Mouse (Mus musculus): ENCODE results near the gene Usp6nl.

The Usp6nl gene

DNA sequence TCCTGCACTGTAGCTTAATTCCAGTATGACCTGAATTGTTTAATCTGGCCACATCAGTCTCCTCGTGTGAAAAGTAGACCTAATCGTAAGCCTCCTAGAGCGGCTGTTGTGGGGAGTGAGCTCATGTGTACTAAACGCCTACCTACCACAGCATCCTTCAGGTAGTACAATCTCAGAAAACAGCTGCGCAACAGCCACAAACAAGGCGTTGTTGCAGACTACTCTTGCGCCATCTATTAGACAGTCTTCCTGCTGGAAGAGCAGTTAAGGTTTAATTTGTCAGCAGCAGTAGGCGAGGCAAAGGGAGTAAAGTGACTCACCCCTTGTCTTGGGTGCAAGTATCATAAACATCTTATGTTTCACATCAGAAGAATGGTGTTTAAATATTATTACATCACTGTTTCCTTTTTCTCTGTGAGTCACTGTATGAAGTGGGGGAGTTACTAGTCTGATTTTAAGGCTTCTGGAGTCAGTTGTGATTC, 57.3 kb downstream of the Usp6nl start:
- no peak for TF ChIP-seq GATA4 (IDR thresholded peaks at IDR 0.05; ENCODE audit: insufficient replicate concordance, low read length)

DNA sequence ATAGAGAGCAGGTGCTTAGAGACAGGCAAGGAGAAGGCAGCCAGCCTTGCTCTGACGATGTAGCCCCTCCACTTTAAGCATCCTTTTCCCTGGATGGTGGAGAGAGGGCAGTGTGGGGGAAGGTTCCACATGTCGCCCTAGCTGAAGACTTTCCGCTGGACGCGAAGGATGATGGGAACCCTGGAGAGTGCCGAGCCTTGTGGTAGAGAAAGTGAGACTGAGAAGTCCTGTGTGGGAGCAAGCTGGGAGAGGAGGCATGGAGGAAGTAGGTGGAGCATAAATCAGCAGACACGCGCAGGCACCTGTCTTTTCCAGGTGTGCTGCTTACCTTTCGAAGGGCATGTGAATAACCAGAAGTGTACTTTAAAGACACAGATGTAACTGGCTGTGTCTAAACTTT, 57.9 kb downstream of the Usp6nl start:
- no peak for TF ChIP-seq GATA4 (IDR thresholded peaks at IDR 0.05; ENCODE audit: insufficient replicate concordance, low read length)

DNA sequence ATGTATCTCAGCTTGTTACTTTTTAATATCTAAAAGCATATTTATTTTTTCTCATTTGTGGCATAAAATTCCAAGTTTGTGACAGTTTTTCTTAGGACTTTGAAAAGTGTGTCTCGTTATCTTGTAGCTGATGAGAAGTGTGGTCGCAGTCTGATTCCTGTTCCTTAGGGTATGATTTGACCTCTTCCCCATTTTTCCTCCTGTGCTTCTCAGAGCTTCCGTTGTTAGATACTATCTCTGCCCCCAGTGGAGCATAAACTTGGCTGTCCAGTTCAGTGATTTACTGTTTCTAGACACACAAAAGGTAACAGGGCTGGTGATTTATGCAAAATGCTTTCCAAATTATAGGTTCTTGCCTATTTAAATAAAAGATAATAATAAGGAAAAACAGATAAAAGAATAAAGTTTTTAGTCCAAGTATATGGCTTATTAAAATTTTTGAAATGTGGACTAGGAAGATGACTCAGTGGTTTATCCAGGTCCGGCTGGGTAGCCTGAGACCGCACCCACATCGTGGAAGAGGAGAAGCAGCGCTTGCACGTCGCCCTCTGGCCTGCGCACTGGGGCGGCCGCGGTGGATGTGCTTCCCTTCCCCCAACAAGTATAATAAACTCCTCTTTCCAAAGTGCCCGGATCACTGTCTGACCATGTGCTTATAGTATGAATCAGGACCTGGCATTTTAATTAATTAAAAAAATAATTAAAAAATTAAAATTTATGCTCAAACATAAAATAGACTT, 62.1 kb downstream of the Usp6nl start:
- TF ChIP-seq GATA4 (IDR thresholded peaks at IDR 0.05; ENCODE audit: insufficient replicate concordance, low read length) = no peak

GRCm38 (mm10) chr2:6389162-6389561, 66.7 kb downstream of the Usp6nl start:
- TF ChIP-seq GATA4 (IDR thresholded peaks at IDR 0.05; ENCODE audit: insufficient replicate concordance, low read length) = no peak

DNA sequence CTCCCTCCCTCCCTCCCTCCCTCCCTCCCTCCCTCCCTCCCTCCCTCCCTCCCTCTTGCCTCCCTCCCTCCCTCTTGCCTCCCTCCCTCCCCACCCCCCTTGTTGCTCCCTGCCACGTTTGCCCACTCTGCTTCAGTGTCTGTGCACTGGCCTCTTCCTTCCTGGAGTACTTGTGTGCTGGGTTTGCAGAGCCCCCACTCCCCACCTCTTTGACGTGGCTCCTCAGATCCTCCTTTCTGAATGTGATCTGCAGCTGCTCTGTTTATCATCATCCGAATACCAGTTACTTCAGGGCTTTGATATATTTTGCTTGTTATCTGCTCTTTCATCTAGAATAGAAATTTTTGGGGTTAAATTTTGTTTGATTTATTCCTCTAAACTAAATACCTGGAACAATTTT, 68.8 kb downstream of the Usp6nl start:
- no peak for TF ChIP-seq GATA4 (IDR thresholded peaks at IDR 0.05; ENCODE audit: insufficient replicate concordance, low read length)

- TF ChIP-seq GATA4 (IDR thresholded peaks at IDR 0.05; ENCODE audit: insufficient replicate concordance, low read length) = no peak
Measured at GRCm38 (mm10) chr2:6391940-6392339, 69.5 kb downstream of the Usp6nl start.

GRCm38 (mm10) chr2:6395851-6396625, 73.6 kb downstream of the Usp6nl start:
- TF ChIP-seq GATA4 (IDR thresholded peaks at IDR 0.05; ENCODE audit: insufficient replicate concordance, low read length) = no peak

DNA sequence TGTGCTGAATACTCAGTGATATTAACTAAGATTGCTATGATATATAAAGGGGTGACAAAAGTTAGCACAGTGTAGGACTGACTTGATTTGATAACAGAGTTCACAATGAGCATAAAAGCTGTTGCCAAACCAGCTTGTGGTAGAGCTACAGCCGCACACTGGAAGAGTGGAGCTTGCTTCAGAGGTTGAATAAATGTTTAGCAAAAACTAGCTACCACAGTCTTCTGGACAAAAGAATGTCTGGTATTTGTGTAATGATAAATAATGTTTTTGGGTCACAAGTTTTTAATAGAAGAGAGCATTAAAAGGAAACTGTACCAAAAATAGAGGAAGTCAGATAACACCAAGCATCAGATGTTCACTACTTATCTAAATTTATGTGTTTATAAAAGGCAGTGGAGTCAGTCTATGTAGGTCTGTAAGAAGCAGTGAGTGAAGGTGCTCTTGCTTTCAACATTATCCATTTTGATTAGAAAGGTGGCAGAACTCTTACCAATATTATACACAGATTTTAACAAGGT, 74.2 kb downstream of the Usp6nl start:
- TF ChIP-seq GATA4 (IDR thresholded peaks at IDR 0.05; ENCODE audit: insufficient replicate concordance, low read length) = no peak

DNA sequence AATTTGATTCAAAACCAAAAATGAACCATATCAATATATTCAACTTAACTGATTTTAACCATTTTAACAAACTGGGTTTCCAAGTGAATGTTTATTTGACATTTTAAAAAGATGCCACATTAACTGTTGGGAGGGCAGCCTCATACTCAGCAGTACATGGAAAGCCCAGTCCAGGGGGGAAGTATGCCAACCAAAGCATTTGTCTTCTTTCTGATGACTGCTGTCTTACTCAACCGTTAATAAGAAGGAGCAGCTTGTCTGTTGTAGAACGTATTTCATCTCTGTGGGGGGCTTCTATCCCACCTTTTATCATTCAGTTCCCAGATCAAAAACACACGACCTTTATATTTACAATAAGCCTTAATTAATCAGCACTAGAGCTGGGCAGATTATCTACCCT, 74.7 kb downstream of the Usp6nl start:
- TF ChIP-seq GATA4 (IDR thresholded peaks at IDR 0.05; ENCODE audit: insufficient replicate concordance, low read length) = no peak

DNA sequence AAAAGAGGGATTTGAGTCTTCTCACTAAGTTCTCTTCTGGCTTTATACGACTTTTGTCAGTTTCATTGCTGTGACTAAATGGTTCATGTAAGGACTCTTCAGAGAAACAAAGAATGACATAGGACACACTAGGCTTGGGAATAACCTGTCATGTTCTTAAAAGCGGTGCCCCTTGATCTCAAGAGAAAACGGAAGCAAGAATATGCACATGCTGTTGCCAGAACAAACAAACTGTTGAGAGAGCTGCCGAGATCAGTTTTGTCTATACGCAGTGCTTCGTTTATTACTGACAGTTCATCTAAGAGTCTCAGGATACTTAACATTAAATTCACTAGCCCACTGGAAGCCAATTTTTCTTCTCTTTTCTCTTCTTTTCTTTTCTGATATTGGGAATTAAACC, 76.4 kb downstream of the Usp6nl start:
- no peak for TF ChIP-seq GATA4 (IDR thresholded peaks at IDR 0.05; ENCODE audit: insufficient replicate concordance, low read length)

DNA sequence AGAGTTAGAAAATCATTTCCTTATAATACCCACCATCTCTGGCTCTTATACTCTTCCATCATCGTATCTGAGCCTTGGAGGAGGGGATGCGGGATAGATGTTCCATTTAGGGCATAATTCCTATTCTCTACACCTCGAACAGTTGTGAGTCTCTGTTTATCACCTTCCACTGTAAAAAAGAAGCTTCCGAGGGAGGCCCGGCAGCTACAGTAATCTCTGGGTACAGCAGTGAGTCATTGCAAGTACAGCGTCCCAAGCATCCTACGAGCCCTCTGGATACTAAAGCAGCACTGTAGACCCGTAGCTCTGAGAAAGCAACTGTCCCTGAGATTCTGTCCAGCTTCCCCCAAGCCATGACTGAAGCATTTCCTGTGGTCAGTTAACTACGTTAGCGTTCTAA, 78.6 kb downstream of the Usp6nl start:
- TF ChIP-seq GATA4 (IDR thresholded peaks at IDR 0.05; ENCODE audit: insufficient replicate concordance, low read length) = no peak

DNA sequence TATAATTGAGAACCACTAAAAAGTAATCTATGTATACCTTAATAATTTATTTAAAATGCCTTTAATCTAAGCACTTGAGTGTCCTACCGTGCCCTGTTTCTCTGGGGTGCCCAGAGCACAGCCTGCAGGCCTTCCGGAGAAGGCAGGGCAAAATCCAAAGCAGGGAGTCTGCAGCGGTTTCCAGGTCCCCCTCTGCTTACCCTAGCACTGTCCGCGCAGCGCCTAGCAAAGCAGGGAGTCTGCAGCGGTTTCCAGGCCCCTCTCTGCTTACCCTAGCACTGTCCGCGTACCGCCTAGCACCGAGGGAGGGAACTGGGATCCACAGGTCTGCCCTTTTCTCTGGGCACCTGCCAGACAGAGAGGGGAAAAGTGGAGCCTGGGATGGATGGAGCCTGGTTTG, 80.9 kb downstream of the Usp6nl start:
- no peak for TF ChIP-seq GATA4 (IDR thresholded peaks at IDR 0.05; ENCODE audit: insufficient replicate concordance, low read length)

- TF ChIP-seq GATA4 (IDR thresholded peaks at IDR 0.05; ENCODE audit: insufficient replicate concordance, low read length) = no peak
Measured at GRCm38 (mm10) chr2:6403991-6404390, 81.5 kb downstream of the Usp6nl start.

- no peak for TF ChIP-seq GATA4 (IDR thresholded peaks at IDR 0.05; ENCODE audit: insufficient replicate concordance, low read length)
Measured at GRCm38 (mm10) chr2:6404627-6405026, 82.2 kb downstream of the Usp6nl start.

DNA sequence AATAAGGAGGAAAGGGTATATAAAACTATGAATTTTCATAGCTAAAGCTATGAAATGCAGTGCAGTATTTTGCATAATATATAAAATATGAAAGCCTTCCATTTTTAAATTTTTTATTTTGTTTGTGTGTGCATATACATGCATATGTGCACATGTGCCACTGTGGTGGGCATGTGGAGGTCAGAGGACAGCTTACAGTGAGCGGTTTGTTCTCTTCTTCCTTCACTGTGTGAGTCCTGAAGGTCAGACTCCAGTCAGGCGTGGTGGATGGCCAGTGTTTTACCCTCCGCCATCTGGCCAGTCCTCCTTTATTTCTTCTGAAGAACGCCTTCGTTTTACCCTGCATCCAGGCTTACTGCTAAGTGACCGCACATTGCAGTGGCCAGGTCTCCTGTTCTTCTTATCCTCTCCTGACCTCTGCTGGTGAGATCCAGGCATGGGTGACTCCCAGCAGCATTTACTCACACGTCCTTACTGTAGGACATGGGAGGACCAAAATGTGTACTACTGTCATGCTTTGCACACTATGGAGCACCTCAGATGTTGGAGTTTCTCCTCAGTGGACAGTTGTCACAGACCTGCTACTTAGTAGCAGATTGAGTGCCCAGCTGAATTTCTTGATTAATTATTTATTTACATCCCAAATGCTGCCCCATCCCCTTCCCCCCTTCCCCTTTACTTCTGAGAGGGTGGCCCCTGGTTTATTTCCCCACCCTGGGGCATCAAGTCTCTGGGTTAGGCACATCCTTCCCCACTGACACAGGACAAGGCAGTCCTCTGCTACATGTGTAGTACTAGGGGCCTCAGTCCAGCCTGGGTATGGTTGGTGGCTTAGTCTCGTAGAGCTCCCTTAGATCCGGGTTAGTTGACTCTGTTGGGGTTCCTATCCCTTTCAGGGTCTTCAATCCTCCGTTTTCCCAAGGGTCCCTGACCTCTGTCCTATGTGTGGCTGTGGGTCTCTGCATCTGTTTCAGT, 82.9 kb downstream of the Usp6nl start:
- TF ChIP-seq GATA4 (IDR thresholded peaks at IDR 0.05; ENCODE audit: insufficient replicate concordance, low read length) = no peak
